Mouse (Mus musculus) frontal cortex, postnatal 36 days (tissue): ENCODE data around the gene Acot8.
A peak's percentile ranks its signal among the peaks of the same experiment; 100 is the strongest.

Source experiments
- DNase-seq, 2 experiments: peaks; one replicate each; pipeline ENCODE4 v3.0.0; 2022; ENCODE audit warnings: low spot score in 2 of 2

Gene Acot8

DNA sequence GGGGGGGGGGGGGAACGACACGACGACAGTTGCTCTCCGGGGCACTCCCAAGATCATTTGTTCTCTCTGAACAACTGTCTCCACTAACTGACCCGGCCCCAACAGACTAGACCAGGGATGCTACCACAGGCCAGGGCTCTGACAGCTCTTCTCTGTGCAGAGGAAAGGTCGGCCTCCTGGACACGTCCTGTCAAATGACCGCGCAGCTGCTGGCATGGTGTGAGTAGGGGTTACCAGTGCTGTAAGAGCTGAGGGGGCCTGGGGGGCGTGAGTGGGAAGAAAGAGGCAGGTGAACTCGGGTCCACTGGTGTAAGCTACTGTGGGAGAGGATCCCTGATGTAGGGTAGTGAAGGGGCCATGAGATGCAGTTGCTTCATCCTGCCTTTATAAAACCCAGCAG, 46.8 kb downstream of the Acot8 start:
- DNase-seq: no peak

DNA sequence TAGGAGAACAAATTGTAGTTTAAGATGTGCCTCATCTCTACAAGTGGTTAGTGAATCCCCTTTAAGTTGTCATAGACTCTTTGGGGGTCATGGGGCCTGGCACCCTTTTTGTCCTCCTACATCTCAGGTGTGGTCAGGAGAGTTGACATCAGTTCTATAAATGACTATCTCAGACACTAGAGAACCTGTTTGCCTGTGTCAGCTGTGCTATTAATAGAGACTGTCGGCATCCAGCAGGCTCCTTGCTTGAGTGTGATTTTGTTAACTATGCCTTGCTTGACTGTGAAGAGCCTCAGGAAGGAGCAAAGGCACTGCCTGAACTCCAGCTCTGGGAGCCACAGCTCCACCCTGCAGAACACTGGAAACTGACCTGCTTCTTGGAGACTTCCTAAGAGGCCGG, 49.9 kb downstream of the Acot8 start:
- no peak for DNase-seq

DNA sequence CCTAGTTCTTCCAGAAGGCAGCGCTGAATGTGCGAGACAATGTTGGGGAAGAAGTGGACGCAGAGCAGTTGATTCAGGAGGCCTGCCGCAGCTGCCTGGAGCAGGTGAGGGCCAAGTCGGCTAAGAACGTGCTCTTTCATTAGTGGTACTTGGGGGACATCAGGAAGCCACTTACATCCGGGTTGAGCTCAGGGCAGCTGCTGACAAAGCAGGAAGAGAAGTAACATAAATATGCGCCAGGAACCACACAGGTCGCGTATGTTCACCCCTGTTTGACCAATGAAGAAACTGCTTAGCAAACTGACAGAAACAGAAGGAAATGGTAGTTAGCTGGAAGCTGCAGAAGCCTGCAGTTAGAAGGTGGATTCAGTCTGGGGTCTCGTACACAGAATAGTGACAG, 50.6 kb downstream of the Acot8 start:
- DNase-seq: no peak

DNA sequence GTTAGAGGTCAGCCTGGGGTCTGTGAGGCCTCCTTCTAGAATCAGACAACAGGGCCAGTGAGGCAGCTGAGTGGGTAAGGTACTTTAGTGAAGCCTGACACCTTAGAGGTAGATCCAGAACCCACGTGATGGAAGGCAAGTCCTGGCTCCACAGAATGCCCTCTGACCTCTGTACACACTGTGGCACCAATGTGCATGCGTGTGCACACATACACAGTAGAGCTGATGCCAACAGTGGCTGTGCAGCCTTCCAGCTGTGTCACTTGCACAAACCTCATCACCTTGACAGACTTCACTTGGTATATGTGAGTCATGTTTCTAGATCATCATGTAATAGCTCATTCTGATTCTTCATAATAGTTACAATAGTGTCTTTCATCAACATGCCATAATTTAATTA, 52.2 kb downstream of the Acot8 start:
- DNase-seq: no peak

DNA sequence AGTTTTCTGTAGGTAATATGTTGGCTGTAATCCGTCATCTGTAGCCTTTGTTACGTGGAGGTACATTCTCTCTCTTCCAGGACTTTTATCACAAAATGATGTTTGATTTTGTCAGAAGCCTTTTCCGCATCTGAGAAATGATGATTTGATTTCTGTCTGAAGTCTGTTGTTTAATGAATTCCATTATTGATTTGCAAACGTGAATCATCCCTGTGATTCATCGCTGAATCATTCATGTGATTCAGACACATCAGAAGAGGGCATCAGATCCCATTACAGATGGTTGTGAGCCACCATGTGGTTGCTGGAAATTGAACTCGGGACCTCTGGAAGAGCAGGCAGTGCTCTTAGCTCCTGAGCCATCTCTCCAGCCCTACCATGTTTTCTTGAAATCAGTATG, 55.7 kb downstream of the Acot8 start:
- DNase-seq: no peak

DNA sequence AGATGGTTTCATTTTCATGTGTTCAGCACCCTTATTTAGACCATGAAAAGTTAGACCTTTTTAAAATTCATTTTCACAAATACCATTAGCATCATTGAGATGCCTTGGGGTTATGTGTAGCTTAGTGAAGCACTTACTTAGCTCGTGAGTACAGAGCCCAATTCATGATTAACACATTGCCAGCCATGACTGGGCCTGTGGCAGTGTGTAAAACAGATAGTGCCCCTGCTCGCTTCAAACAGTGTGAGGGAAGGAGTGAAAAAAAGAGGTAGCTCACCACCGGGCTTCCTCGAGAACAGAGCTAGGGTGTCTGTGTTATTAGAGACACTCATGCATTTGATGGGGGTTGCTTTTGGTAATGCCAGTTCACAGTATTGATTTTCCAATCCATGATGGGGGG, 56.5 kb downstream of the Acot8 start:
- DNase-seq: no peak

DNA sequence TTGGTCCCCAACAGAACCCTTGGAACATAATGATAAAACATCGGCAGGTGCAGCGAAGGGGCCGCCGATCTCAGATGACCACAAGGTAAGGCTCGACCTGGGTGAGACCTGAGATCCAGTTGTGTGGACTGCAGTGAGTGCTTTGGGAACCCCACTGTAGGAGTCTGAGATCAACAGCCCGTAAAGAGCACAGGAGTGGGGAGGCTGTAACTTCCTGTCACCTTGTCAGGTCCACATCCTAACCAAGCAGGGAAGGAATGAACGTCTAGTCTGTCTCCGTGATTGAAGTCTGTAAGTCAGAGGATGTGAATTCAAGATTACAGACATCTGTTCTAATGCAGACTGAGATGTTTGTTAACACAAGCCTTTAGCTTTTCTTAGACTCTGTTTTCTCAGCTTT, 58.0 kb downstream of the Acot8 start:
- no peak for DNase-seq

DNA sequence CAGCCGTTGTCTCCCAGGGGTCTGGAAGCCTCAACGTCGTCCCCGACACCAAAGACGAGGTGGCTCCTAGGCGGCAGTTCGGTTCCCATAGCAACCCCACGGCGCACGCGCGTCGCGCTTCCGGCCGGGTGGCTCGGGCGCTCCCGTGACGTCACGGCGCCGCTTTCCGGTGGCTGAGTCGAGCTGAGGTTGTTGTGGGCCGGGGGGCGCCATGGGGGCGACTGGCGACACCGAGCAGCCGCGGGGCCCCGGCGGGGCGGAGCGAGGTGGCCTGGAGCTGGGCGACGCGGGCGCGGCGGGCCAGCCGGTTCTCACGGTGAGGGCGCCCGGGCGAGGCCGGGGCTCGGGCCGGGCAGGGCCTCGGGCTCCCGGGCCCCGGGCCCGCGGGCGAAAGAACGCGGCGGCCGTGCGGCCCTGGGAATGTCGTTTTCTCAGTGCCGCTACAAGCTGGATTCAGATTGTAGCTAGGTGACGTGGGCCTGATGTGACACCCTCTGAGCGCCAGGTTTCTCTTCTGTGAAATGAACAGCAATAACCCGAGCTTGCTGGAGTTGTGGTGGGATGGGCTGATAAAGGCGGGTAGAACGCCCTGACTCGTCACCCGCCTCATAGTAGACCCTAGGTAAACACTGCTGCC, 58.7 kb downstream of the Acot8 start, which contains the start of the genes Wfdc3 and Dnttip1:
Gene Wfdc3, minus strand, starts transcription at position 89 of the 637 bp plus-strand sequence.
Gene Dnttip1, plus strand, starts transcription at position 141 of the 637 bp plus-strand sequence.
- peak; percentile 92 to 95 for DNase-seq

DNA sequence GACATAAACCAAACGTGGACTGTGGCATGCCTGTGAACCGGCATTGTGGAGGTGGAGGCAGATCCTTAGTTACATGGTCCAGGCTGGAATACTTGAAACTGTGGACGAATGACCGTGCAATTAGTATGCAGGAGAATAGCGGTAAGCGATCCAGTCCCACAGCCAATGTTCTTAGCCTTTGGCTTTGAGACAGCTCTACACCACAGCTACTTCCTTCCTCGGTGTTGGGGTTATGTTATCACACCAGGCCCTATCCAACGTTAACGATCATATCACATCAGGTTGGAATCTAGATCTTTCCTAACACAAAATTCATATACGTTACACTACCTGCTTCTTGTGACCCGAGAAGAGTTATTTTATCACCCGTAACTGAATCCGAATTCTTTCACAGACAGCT, 59.7 kb downstream of the Acot8 start:
- DNase-seq: no peak
